Mouse (Mus musculus) layer of hippocampus, postnatal 36 days (tissue): ENCODE data around the gene Gm13271. TPM values are rescaled to one million over a fixed set of nuclear protein-coding genes. Genes with fewer than 3 reads are reported as not detected.
"Not testable (repeated sequence)": the region's sequence is repeated elsewhere in the genome, so short reads cannot be mapped to it uniquely, and the experiment has no call there.

Experiments
- DNase-seq, 2 experiments: peaks; one replicate each; pipeline ENCODE4 v3.0.0; 2022
- total RNA-seq, 2 experiments: library from RNA; stranded (reverse); gene quantifications; 2 replicates each; pipeline ENCODE4 v1.2.3; 2021

Gm13271 gene
- not detected for total RNA-seq

DNA sequence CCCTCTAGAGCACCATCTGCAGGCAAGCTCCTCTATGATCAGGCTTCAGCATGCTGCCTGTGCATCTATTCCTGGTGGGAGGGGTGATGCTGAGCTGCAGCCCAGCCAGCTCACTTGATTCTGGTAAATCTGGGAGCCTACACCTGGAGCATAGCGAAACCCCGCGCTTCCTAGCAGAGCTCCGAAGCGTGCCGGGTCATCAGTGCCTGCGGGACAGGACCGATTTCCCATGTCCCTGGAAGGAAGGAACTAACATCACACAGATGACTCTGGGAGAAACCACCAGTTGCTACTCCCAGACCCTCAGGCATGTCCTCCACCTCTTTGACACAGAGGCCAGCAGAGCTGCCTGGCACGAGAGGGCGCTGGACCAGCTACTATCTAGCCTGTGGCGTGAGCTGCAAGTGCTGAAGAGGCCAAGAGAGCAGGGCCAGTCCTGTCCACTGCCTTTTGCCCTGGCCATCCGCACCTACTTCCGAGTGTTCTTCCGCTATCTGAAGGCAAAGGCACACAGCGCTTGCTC lies at the start of gene Gm13271:
Gene Gm13271, plus strand, starts transcription at position 51 of the 523 bp plus-strand sequence.
- DNase-seq, result peak; percentile 71 to 72

DNA sequence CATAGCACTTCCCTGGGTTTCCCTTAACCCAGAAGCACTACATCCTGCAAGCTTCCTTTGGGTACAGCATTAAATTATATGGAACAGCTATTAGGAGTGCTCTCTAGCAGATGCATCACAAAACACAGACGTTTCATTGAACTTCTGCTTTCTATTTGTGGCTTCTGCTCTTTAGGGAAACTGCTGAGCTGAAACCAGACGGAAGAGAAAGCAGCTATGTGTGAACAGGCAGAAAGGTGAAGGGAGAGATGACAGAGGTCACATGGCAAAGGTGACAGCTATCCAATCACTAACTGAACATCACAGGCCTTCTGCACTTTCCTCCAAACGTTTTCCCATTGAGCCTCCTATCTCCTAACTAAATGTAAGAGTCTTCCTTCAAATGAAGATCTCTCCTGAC lies 48.7 kb upstream of the Gm13271 start:
- no peak for DNase-seq

DNA sequence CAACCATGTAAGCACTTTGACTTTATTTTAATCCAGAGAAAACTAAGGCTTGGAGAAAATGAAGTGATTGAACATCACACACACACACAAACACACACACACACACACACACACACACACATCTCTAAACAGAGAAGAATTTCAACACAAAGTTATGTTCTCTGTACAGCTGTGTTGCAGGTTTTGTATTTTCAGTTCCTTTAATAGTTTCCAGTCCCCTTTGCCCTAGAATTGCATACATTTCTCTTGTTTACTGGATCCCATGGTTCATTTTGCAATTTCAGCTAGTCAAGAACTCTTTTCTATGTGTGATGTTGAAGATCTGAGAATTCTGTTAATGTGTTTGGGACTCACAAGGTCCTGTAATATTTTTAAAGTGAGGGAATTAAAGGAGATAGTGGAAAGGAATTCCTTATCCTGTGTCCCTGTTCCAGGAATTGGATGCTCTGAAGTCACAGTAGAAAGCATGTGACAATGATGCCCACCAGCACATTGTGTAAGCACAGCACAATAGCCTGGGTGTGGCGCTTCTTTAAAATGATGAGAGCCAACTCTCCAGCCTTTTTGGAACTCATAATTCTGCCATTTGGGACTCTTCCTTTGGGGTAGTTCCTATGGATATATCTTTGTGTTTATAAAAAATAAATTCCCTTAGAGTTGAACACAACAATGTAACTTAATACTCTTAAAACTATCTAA lies 47.4 kb upstream of the Gm13271 start:
- DNase-seq, result no peak

- no peak for DNase-seq
Measured at GRCm38 (mm10) chr4:88714281-88714680, 40.4 kb upstream of the Gm13271 start.

DNA sequence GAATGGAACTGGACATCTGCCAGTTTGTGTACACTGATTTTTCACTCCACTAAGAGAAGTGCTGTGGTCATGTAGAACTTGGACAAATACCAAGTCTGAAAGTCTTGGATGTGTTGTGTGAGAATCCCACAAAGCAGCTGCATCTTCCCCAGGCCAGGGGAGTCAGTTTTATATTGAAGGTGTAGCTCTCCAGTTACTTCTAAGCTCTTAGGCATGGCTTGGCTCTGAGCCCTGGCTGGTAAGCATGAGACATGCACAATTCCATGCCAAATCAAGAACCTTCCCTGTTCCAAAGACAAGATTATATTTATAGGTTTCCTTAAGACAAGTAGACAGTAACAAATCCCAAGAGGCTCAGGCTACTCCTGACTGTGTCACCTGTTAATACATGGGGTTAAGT lies 39.6 kb upstream of the Gm13271 start:
- DNase-seq, result no peak

- no peak for DNase-seq
Measured at GRCm38 (mm10) chr4:88718715-88719114, 36.0 kb upstream of the Gm13271 start.

DNA sequence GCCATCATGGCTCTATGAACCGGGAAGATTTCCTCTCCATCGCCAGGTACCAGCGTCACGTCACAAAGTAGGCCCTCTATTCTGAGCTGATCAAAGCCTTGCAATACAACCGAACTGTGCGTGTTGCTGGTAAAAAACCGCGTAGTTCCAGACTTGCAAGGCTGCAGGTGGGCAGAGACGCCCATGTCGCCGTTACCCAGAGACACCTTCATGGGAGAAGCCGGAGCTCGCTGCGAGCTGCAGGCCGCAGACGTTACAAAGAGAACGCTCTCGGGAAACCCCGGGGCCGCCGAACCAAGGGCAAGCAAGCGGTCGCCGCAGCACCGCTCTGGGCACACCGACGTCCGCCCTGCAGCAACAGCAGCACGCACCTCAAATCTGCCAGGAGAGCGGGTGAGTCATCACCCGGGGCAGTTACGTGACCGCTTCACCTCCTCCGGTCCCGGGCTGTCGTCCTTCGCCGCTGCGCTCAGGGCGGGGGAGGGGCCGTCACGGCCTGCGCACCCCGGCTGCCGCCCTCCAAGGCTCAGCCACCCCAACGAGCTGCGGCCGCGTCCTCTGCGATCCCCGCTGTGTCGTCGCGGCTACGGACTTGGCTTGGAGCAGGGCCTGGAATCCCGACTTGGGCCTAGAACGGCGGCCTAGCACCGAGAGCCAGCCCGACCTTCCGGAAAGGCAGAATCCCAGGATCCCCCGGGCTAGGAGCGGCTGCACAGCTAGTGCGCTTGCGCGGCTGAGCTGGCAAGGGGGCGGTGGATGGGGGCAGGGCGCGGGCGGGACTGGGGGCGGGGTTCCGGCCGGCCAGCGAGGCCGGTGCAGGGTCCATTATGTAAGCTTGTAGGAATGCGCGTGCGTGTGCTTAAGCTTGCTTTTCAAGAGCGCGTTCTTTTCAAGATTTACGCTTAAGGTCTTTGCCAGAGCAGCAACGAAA lies 32.6 kb upstream of the Gm13271 start, which contains the start of the genes Gm26566 and Klhl9:
Gene Gm26566, plus strand, starts transcription at position 15 of the 931 bp plus-strand sequence.
Gene Klhl9, minus strand, starts transcription at position 675 of the 931 bp plus-strand sequence.
- peak; percentile 86 to 89 for DNase-seq

DNA sequence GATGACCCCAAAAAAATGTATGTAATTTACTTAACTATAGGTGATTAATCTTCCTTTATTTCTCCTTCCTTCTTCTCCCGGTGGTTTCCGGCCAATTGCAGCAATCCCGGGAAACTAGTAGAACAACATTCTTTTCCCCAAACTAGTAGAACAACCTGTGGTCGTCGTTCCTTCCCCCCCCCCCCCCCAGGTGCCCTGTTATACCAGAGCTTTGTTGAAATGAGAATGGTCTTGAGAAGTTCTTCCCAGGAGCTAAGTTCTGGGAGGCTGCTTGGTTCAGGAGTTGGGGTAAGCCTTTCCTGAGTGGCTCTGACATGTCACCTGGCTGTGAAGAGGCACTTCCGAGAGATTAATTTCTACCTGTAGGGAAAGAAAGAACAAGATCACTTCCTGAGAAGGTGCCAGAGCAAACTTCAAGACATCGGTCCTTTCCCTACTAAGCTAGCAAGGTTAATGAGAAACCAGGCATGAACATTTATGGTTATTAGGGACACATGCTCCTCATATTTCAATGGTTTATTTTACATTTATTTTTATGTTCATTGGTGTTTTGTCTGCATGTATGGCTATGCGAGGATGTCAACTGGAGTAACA lies 31.1 kb upstream of the Gm13271 start:
- no peak for DNase-seq

DNA sequence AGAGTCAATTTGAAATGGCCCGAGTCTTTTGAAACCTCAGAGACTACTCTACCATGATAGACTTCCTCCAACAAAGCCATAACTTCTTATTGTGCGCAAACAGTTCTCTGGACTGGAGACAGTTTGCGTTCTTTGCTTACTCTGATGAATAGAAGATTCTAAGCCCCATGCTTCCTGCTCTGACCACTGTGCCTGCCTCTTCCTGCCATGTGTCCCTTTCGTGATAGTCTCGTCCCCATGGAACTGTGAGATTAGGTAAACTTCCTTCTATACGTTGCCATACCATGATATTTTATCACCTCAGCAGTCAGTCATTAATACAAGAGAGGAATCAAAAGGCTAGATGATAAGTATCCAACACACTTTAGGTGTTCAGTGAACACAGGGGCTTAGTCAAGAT lies 27.9 kb upstream of the Gm13271 start:
- DNase-seq, result no peak

DNA sequence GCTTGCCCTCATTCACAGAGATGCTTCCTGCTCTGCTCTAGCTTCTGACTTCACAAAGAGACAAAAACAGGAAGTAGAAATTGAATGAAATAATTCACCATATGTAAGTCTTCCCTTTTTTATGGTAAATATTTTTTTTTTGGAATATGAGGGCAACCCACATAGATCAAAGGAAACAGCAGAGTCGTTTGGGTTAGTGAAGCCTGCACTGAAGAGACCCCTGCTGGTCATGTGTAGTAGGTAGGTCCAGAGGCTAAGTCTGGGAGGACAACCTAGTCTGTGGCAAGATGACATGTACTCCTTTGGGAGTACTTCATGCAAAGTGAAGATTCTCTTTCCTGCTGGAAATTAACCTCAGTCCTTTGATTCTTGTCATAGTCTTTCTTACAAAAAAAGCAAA lies 27.3 kb upstream of the Gm13271 start:
- DNase-seq, result no peak

DNA sequence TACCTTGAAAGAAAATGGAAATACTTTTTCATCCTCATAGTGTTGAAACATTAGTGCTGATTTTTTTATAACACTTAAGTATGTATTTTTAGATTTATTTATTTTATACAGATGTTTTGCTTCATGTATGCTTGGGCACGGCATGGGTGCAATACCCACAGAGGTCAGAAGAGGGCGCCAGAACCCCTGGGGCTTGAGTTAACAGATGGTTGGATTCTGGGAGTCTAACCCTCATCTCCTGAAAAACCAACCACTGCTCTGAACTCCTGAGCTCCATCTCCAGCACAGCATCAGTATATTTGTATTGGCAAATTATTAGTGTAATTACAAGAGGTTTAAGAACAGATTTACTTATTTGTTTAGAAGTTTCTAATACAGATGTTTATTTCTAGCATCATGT lies 16.2 kb upstream of the Gm13271 start:
- DNase-seq, result no peak

- DNase-seq, result no peak
Measured at GRCm38 (mm10) chr4:88739036-88739435, 15.6 kb upstream of the Gm13271 start.

DNA sequence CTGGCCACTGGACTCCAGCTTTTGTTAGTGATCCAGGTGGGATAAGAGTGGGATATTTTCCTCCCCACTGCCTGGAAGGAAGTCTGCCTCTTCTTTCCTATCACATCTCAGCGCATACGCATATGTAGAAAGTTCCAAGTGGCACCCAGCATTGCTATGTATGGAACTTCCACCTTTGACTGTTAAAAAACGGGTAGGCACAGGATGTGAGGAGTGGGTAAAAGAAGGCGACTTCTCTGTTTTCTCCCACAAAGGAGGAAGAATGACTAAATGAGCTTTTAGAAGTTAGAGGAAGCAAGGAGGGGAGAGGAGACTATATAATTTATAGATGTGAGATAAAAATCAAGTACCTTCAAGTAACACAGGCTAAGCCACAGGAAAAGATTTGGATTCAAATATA lies 13.2 kb upstream of the Gm13271 start:
- DNase-seq, result no peak

DNA sequence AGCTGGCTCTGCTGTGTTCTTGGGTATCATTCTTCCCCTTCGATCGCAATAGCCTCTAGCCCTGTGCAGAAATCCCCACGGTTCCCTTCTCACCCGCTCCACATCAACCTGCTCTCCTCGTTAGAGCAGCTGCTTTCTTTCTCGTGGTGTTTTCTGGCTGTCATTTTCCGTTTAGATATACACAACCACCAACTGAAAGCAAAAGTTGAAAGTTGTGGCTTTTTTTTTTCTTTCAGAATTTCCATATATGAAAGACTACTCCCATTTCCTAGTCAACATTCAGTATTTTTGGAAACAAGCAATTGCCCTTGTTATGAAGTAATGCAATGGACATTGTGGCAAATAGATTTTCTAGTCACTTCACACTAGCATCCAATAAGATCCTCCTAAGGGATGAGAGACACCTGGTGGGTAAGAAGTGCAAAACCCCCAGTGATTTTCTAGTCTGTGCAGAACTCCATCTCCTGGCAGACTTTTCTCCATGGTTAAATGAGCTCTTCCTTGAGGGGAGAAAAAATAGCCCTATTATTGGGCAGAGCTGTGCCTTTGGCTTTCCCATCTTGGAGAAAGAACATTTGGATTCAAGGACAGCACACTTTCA lies 11.8 kb upstream of the Gm13271 start:
- no peak for DNase-seq

DNA sequence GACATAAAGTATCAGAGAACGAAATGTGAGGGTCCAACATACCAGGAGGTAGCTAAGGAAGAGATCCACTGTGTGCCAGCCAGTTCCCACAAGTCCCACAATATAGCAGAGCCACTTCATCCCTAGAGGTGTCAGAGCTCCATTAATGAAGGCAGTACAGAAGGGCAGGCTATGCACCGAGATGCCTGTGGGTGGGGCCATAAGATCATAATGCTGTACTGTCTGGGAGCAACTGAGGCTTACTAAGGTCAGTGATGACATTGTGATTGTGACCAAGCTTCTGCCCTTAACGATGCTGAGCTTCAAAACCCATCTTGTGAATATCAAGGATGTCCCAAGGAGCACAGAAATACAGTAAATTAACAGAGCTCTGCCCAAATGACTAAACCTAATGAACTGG lies 10.5 kb upstream of the Gm13271 start:
- DNase-seq, result no peak

GRCm38 (mm10) chr4:88749926-88750325 lies 4.7 kb upstream of the Gm13271 start:
- DNase-seq, result no peak

GRCm38 (mm10) chr4:88756581-88757513 lies 2.2 kb downstream of the Gm13271 start:
- not testable (repeated sequence) for DNase-seq

GRCm38 (mm10) chr4:88757628-88758031 lies 3.0 kb downstream of the Gm13271 start:
- DNase-seq, result peak; percentile 95

GRCm38 (mm10) chr4:88758751-88759150 lies 4.1 kb downstream of the Gm13271 start:
- DNase-seq, result not testable (repeated sequence)

DNA sequence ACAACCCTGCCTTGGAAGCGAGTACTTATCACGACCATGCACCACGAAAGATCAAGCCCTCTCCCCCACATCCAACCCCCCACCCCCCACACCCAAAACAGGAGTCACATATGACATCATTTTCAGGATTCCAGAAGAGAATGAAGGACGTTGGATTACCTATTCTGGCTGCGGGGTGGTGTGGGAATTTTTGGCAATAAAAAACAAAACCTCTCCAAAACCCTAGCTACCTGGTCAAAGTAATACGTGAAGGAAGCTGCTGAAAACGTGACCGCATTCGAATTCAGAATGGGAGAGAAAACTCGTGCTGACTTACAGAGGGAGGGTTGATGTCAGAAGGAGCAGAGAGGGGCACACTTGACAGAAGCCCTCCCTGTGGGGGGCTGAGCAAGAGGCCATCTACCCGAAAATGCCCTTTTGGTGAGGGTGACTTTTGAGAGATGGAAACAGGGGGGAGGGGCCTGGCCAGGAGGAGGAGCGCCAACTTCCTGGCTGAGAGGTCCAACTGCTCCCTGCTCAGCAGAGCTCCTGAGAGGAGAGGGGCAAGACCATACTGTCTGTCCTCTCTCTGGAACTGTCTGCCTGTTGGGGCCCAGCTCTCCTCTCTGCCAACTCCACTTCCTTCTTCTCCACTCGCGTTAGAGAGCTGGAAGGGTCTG lies 5.1 kb downstream of the Gm13271 start, which contains the start of gene Gm13283:
Gene Gm13283, plus strand, starts transcription at position 510 of the 659 bp plus-strand sequence.
- DNase-seq, result not testable (repeated sequence)
